Mouse (Mus musculus): ENCODE results near the gene Gm13199.

Gene Gm13199

DNA sequence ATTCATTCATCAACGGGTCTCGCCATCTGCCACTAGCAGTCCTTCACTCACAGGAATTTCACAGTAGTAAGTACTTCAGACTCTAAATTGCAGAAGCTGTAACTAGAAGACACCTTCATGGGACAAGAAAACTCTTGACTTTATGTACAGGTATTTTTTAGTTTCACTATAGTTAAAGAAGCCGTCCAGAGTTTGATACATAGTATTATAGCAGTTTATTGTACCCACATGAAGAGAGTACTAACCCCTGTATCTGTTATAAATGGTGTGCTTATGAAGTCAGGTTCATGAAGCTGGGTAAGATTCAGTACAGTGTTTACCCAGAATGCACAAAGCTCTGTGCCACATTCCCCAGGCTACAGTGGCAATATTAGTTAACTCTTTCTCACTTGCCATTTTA, at the start of gene Gm13199:
Gene Gm13199, minus strand, starts transcription at position 101 of the 400 bp plus-strand sequence.
- DNase-seq (ENCODE audit: low read depth): no peak

DNA sequence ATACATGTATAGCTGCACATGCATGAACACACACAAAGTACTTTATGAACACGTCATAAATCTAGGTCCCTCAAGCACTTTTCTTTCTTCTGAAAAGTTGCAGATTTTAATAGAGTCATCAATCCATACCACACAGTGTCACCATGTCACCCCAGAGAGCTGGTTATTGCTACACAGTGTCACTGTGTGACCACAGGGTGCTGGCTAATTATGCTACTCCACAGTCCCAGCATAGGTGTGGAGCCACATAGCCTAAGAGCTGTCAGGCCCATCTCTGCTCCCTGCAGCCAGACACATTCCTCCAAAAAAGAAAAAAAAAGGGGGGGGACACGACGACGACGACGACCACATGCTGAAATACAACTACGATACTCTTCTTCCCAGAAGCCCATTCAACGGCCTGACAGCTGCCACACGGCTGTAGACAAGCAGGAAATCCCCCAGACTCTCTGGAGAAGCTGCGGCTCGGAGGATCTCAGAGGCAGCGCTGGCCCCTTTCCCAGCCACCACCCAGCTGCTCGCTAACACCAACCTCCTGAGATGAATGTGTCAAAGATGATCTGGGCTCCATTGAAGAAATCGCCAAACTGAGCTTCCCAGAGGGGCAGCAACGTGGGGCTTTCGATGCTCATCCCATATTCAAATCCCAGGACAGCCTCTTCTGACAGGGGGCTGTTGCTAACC, 48.7 kb upstream of the Gm13199 start:
- no peak for DNase-seq (ENCODE audit: low read depth)

DNA sequence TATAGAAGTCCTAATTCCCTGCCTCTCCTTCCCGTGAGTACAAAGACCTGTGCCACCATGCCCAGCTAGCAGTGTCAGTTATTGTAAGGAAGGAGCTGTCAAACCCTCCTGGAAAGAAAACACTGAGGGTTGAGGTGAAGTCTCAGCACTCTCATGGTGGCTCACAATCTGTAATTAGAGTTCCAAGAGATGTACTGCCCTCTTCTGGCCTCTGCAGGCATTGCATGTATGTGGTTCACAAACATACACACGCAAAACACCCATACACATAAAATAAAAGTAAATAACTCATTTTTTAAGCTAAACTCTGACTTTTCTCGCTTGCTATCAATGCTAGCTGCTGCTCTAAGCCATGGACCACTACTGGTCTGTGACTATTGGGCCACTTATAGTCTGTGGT, 43.9 kb upstream of the Gm13199 start:
- peak; percentile 79 for DNase-seq (ENCODE audit: low read depth)

GRCm38 (mm10) chr2:5906092-5906491, 43.4 kb upstream of the Gm13199 start:
- no peak for DNase-seq (ENCODE audit: low read depth)

DNA sequence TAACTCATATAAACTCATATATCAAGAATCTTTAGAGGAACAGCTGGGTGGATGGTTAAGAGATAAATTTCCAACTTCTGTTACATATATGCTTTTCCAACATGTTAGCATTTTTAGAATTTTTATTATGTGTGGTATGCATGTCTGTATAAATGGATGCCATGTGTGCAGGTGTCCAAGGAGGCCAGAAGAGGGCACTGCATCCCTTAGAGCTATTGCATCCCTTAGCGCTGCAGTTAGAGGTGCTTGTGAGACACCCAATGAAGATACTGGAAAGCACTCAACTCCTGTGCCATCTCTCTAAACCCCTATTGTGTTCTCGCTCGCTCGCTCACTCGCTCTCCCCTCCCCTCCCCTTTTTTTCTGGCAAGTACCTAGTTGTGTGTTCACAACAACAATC, 37.4 kb upstream of the Gm13199 start:
- DNase-seq (ENCODE audit: low read depth): peak; percentile 53

DNA sequence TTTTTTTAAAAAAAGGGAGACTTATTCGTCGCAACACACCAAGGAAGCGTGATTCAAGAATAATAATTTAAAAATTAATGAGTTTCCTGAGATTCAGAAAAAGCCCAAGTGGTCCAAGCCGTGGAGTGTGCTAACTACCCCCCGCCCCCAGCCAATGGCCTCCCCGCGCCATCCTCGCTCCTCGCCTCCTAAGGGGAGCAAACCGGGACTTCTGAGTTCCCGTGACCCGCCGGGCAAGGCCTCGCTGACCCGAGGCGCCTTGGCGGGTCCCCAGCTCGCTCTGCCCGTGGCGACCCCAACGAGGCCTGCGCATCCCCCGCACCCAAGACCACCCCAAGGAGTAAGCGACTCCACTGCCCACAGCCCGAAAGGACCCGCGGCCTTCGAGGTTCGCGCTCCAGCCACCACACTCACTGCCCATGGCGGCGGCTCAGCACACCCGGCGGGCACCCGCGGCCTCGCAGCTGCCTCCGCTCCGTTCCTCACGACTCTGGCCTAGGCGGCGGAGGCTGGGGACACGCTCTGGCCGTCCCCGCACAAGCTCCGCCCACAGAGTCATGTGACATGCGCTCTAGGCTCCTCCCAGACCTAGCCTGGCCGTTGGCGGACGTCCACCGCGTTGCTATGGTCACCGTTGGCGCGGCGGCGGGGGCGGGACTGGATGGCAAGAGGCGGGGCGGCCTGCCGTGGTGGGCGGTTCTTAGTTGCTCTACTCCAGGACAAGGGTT, 32.3 kb upstream of the Gm13199 start, which contains the start of gene Sec61a2:
Gene Sec61a2, minus strand, starts transcription at position 590 of the 728 bp plus-strand sequence.
- DNase-seq (ENCODE audit: low read depth): peak; percentile 98

GRCm38 (mm10) chr2:5894296-5894695, 31.6 kb upstream of the Gm13199 start:
- peak; percentile 14 for DNase-seq (ENCODE audit: low read depth)

DNA sequence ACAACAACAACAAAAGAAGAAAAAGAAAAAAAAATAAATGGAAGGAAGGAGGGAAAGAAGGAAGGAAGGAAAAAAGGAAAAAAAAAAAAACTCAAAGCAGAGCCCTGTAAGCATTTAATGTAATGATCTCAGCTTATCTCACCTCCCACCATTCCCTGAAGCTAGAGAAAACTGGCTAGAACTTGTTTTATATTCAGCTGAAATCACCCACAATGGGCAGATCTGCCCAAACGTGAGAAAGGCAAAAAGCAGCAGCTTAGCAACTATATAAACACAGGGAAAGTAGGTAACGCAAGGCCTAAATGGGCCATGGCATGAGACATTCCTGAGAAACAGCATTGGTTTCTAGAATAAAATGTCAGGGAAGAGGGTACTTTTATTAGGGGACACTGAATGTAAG, 26.7 kb upstream of the Gm13199 start:
- DNase-seq (ENCODE audit: low read depth): no peak

- DNase-seq (ENCODE audit: low read depth): no peak
These were observed 26.1 kb upstream of the Gm13199 start for GRCm38 (mm10) chr2:5888865-5889264.

DNA sequence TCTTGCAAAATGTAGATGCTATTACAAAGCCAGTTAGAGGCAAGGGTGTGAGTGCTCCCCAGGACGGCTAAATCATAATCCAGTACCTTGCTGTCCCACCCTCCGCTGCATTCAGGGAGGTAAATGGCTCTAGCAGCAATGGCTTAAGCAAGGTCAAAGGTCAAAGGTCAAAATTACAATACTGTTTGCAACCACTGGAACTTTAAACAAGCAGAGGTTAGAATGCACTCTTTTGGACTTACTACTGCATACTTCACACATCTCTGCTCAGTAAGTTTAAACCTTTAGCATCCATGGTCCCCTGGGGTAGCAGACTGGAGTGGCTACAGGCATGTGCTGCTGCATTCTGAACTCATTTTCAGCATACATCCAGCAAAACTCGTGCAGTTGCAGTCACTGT, 14.7 kb upstream of the Gm13199 start:
- DNase-seq (ENCODE audit: low read depth): no peak

- DNase-seq (ENCODE audit: low read depth): no peak
These were observed 7.0 kb upstream of the Gm13199 start for GRCm38 (mm10) chr2:5869746-5870145.

DNA sequence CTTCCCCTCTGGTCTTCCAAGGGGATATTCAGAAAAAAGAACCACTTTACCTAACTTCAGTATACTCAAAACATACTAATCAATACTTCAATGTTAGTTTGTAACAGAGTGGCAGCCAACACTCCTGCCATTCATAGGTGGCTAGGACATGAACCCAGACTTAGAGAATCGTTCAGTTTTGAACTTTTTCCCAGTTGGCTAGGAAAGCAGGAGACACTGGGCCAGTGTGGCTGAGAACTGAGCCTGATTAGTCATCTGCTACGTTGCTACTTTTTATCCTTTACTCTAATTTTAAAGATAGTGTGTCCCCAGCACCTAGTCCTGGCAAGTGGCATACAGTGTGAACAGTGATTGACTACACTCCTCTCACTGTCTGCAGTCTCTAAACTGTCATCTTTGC, 4.9 kb upstream of the Gm13199 start:
- DNase-seq (ENCODE audit: low read depth): no peak

- no peak for DNase-seq (ENCODE audit: low read depth)
These were observed 10.9 kb downstream of the Gm13199 start for GRCm38 (mm10) chr2:5851866-5852265.

GRCm38 (mm10) chr2:5851116-5851515, 11.6 kb downstream of the Gm13199 start:
- peak; percentile 7 for DNase-seq (ENCODE audit: low read depth)

GRCm38 (mm10) chr2:5845826-5846225, 16.9 kb downstream of the Gm13199 start:
- no peak for DNase-seq (ENCODE audit: low read depth)

DNA sequence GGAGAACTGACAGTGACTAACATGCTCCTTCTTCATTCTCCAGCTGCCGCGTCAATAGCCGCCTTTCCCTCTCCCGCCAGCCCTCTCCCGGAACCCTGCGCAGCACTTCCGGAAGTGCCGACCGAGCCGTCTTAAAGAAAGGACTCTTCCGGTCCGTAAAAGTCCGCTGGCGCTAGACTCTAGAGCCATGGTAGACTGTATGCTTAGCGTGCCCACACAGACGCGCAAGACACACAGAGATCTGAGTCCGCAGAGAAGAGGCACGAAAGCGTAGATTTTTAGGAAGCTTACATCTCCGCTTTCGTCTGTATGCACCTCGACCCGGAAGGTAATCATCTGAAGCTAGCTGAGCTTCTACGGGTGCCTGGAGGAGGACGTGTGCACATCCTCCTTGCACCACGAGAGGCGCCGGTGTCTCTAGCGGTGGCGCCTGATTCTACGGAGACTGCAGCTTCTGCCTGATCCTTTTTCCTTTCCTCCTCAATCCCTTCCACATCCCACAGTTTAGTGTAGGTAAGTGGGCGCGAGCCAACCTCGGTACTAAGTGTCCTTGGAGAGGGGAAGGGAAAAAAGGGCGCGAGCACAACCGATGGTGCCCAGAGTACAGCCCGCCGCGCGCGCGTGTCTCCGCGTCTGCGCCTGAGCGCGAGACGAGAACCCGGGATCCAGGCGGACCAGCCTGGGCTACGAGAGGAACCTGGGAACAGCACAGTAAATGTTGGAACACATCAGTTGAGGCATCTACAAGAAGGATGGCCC, 17.7 kb downstream of the Gm13199 start, which contains the start of the genes Nudt5 and Cdc123:
Gene Nudt5, plus strand, starts transcription at position 147 of the 759 bp plus-strand sequence.
Gene Cdc123, minus strand, starts transcription at position 292 of the 759 bp plus-strand sequence.
- DNase-seq (ENCODE audit: low read depth): peak; percentile 95

DNA sequence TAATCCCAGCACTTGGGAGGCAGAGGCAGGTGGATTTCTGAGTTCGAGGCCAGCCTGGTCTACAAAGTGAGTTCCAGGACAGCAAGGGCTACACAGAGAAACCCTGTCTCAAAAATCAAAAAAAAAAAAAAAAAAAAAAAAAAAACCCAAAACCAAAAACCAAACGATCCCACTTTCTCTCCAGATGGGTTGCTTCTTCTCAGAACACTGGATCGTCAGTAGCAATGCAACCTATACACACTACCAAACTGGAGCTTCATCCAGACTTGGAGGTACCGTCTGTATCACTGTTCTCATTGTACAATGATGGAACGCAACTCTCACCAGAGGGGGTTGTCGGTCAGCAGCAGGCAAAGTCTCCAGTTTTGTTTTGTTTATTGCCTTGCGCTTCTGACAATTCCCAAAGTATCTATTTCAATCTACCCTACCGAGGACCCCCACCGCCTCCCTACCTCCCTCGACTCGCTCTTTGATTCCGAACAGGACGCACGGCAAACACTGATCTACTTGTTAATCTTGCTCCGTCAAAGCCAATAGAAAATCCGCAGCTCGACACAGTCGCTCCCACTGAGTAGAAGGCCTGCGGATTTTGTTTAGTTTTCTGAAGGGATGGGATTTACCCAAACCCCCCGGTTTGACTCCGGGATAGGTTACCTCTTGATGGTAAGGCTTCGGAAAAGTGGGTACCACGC, 18.4 kb downstream of the Gm13199 start:
- DNase-seq (ENCODE audit: low read depth): no peak

- peak; percentile 55 for DNase-seq (ENCODE audit: low read depth)
These were observed 21.9 kb downstream of the Gm13199 start for GRCm38 (mm10) chr2:5840815-5841214.

DNA sequence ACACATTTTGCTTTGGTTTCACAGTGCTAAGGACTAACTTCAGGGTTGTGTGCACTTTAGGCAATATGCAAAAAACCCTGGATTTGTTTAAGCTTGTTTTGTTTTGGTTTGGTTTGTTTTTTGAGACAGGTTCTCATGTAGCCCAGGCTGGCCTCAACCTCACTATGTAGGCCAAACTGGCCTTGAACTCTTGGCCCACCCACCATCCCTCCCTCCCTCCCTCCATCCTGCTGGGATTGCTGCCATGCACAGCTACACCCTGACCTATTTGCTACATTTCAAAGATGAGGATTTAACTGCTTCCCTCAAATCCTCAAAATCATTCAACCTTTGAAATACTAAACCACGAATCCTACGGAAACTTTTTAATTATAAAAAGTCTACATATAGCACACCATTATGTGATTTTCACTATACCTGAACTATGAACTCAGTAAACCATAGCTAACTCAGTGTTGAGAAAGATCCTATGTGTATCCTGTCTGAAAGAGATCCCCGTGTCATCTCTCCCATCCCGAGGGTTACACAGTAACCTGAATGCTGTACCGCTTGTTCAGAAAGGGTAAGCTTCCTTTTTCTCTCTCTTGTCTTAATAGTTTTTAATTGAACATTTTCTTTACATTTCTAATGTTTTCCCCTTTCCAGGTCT, 37.3 kb downstream of the Gm13199 start:
- no peak for DNase-seq (ENCODE audit: low read depth)

GRCm38 (mm10) chr2:5824685-5825084, 38.0 kb downstream of the Gm13199 start:
- no peak for DNase-seq (ENCODE audit: low read depth)

DNA sequence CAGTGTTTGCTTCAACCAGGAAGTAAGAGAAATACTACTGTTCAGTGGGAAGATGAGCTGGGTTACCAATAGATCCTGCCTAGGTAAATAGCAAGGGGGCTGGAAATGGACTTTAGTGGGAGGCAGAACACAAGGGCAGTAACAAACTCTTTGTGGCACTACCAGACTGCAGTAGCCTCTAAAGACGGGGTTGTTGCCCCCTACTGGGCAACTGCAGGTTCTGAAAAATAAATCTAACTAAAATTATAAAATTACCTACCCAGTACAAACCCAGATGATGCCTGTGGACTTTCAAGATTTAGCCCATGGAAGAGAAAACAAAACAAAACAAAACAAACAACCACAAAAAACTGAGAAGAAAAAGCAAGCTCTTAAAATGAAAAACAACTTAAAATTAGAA, 38.5 kb downstream of the Gm13199 start:
- DNase-seq (ENCODE audit: low read depth): peak; percentile 20

Measured in induced T-regulatory cell, adult 2 months (primary cell).